Mouse (Mus musculus) kidney, adult 8-10 months (tissue): Measurements from ENCODE around the gene Il4i1.

ENCODE experiments used
- DNase-seq, 2 experiments: peaks; one replicate each; pipeline ENCODE4 v3.0.0; 2022

Il4i1 gene

DNA sequence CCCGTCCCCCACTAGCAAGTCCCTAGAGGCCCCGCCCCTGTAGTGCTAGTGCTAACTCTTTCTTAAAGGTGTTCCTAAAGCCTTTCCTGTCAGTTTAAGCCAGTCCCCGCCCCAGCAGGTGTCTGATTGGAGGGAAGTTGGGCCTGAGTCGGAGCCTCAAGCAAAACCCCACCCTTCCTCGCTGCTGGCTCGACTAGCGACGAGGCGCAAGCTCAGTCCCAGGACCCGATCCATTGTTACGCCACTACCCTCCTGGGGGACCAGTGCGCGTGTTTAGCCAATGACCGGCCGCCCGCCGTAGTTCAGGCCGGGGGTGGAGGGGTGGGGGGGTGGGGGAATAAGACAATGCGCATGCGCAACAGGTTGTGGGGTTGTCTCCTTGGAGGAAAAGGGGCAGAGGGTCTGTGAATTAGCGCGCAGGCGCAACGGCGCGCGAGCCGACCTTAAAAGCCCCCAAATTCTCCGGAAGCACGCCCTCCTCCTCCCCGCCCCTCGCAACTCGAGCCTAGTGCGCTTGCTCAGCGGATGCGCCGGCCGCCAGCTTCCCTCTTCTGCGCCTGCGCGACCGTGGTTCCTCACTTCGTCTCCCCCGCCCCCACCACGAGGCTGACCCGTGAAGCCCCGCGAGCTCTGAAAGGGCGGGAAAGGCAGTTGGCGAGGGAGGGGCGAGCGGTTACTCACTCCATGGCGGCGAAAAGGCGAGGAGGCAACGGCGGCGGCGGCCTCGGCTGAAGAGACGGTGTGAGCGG is at the start of gene Il4i1, which contains the start of gene Nup62:
TSS of gene Il4i1 (plus strand) at position 667 of the 749 bp plus-strand sequence.
TSS of gene Nup62 (plus strand) at position 368 of the 749 bp plus-strand sequence.
- peak; percentile 99 for DNase-seq

DNA sequence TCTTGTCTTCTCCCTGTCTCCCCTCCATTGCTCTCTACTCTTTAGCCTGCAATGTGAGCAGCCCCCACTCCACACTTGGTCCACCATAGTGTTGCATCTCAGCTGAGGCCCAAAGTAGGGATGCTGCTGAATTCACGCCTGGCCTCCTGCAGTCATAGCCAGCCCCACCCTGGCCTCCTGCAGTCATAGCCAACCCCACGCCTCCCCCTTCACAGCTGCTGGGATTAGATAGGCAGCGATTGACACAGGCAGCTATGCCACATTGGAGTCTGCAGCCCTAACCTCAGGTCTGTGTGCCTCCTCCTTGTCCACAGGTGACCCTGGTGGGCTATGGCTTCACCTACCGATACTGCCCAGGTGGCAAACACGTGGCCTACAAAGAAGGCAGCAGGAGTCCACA is 48.1 kb upstream of the Il4i1 start:
- no peak for DNase-seq

DNA sequence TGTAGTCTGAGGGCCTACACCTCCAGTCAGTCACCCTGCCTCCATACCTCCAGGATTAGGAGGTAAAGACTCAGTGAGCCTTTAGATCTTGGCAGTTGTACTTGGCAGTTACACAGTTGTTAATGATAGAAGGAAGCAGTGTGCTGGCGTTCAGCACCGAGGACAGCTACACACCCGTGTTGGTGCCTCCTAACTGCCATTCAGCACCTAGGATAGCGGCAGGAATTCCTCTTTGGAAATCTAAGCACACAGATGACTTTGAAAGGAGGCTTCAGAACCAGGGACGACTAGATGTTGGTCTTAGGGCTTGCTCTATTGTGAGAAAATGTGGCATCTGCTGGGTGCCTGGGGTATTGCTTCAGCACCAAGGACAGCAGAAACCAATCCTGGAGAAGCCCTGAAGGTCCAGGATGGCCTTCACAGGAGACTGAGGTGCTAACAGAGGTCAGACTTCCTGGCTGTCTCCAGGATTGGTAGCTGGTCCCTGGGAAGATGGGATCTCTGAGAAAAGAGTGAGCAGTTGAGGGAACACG is 46.1 kb upstream of the Il4i1 start:
- peak; percentile 50 to 78 for DNase-seq

DNA sequence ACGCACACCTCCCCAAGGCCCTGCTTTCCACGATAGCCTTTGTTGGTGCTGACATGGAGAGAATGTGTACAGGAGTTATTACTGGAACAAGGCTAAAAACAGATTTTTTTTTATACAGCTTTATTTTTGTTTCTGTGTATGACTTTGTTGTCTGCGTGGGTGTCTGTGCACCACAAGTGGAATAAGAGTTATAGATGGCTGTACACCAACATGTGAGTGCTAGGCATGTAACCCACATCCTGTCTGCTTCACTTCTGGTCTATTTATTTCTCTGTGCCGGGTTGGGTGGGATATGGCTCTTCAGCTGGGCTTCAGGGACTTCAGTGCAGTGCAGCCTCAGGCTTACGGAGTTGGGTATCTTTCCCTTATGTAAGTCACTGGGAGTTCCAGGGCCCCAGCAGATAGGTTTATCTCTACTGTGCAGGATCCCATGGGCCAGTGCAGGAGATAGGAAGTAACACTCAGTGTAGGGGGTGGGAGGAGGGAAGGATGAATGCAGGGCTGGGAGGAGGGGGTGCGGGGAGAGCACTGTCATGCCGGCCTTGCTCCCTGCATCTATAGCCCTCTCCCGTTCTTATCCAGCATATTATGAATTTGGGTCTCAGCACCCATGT is 43.5 kb upstream of the Il4i1 start:
- DNase-seq = no peak

DNA sequence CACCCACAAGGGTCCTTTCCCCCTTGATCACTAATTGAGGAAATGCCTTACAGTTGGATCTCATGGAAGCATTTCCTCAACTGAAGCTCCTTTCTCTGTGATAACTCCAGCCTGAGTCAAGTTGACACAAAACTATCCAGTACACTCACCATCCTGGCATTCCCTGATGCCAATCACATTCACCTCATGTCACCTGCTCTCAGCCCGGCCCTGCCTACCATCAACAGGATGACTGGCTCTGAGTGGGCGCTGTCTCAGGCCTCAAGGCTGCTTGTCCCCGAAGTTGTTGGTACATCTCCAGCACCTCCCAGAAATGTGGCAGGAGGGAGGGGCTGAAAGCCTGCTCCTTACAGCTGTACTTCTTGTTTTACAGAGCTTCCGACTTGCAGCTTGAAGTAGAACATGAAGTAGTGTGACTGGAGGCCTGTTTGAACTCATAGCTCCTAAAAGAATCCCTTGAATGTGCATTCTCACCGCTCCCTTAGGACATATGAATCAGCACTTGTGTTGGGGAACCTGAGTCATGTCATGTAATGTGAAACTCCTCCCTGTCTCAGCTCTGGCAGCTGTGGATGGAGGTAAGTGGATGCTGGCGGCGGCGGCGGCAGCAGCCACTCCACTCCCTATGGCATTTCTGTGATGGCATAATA is 39.2 kb upstream of the Il4i1 start:
- no peak for DNase-seq

DNA sequence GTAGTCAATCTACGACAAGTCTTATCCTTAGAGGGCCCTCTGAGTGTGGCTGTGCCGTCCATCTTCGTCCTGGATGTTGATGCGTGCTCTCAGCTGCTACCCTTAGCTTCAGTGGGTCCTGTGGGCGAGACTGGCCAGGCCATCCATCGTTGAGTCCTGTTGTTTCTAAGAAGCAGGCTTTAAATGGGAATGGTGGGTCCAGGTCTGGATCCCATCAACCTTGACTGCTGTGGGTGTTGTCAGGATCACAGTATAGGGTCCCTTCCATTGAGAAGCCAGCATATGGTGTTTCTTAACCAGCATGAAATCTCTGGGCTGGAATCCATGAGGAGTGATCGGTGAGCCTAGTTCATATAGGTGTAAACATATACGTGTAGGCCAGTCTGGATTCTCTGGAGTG is 36.1 kb upstream of the Il4i1 start:
- DNase-seq = no peak

DNA sequence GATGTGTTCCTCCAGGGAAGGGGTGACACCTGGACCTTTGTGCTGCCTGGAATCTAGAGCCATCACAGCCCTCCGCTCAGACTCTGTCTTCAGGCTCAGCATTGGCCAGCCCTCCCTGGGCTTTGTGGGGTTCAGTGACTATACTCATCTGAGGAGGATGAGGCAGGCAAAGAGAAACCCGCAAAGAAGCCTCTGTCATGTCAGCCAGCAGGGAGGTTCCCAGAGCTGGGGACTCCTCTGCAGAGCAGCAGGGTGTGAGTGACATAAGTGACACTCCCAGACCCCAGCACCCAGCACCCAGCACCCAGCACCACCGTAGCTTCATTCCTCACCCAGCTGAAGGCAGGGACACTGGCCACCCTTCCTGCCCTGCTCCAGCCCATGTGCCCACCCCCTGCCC is 26.7 kb upstream of the Il4i1 start:
- DNase-seq = no peak

DNA sequence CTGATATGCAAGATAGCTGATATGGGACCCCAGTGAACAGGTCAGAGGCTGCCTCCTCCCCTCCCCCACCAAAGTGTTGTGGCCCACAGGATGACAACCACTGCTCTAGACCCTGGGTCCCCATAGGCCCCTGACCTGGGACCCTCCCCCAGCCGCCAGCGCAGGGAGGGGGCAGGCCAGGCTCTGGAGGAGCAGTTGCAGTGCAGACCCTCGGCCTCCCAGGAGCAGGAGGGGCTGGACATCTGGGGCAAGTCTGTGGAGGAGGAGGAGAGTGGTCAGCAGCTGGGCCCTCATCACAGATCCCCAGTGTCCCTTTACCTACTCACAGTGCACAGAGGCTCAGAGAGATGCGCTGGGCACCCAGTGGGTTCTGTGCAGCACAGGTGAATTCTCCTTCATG is 26.1 kb upstream of the Il4i1 start:
- DNase-seq = no peak

DNA sequence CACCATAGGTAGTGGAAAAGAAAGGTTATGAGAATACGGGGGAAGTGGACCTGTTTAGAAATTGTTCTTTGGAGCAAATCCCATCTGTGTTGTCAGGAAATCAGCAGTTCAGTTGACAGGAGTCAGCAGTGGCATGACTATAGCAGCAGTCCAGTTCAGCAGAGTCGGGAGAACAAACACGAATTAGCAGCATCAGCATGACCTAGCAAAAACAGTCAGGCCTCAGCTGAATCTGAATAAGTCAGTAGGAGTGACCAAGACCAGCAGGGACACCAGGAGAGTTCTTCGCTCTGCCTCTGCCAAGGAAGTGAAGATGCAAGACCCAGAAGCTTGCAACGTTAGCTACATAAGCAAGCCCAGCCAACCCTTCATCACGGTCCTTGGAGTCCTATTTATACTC is 23.4 kb upstream of the Il4i1 start:
- no peak for DNase-seq

DNA sequence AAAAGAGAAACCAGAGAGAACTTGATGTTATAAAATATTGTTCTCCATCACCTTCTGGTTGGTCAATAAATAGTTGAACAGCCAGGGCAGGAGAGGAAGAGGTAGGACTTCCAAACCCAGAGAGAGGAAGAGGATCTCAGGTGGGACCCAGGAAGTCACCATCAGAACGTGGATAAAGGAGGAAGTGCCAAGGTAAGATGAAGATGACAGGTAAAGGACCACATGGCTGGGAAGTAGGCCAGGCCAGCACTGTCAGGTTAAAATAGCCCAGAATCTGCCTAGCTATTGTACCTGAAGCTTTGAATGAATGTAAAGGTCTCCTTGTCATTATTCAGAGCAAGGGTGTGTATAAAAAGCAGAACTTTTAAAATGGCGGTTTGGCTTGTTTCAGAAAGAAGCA is 7.3 kb upstream of the Il4i1 start:
- no peak for DNase-seq

DNA sequence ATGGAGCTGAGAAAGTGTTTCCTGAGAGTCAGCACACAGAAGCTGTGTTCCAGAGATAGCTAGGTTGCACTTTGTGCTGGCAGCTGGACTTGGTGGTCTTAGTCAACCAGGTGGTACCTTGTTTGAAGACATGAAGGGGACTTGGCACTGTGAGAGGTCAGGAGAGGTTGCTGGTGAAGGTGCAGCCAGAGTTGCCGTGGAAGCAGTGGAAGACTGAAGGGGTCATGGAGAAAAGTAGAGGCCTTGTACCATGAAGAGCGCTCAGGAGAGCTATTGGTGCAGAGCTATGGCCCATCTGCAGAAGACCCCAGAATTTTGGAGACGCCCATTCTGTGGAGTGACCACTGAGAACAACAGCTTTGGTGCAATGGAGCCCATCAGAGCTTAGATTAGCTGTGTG is 6.7 kb upstream of the Il4i1 start:
- DNase-seq = no peak

DNA sequence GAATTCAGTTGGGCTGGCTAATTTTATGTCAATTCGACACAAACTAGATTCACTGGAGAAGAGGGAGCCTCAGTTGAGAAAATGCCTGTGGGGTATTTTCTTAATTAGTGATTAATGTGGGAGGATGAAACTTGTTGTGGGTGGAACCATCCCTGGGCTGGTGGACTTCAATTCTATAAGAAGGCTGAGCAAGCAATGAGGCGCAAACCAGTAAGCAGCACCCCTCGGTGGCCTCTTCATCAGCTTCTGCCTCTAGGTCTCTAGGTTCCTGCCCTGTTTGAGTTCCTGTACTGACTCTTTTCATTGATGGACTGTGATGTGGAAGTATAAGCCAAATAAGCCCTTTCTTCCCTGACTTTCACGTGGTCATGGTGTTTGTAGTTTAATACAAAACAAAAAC is 5.8 kb upstream of the Il4i1 start:
- no peak for DNase-seq

DNA sequence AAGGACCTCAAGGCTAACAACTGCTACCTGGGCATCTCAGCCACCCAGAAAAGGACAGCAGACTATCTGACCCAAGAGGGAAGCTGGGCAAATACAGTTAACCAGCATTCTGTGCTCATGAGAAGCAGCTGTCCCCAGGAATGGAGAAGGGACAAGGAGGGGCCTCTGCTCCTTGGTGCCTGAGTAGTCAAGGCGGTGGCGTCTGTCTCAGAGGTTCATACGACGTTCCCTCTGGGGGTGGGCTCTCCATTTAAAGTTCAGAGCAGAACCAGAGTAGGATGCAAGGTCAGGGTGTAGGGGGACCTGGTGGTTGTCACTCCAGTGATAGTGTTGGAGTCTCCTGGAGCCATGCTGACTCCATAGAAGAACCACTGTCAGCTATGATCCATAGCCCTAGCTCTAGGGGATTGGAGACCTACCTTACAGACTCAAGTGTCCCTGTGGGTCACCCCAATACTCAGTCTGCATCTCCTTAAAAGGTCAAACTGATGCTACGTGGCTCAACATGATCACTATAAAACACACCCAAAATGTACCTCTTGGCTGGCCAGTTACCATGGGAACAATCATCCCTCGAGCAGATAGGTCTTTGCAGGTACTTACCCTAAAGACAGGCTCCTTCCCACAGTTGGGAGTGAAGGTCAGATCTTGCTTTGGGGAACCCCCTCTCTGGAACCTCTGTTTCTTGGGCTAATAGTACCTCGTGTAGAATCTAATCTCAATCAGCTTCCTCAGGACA is 5.2 kb upstream of the Il4i1 start:
- no peak for DNase-seq

DNA sequence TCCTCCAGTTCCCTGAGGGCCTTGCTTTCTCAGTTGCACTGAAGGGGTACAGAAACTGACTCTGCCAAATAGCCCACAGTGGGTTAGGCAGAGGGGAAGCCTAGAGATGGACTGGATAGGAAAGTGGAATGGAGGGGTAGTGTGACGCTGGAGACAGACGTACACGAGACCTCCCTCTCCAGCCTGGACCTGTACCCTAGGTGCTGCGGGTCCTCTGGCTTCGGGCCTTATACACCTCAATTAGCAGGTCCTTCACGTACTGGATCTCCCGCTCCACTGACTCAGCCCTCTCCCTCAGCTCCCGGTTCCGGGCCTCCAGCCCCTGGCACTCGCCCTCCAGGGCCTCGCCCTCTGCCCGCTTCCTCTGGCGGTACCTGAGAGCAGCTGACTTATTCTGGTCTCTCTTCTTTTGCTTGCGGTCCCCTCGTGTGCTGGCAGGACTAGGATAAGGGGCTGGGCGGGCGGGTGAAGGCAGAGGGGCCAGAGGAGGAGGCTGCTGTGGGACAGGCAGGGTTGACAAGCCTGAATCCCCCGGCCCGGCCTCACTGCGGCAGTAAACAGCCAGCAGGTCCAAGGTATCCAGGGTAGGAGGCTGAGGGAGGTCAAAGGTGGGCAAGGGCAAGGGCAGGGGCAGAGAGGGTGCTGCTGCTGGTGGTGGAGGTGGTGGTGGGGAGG is 3.4 kb upstream of the Il4i1 start:
- no peak for DNase-seq

DNA sequence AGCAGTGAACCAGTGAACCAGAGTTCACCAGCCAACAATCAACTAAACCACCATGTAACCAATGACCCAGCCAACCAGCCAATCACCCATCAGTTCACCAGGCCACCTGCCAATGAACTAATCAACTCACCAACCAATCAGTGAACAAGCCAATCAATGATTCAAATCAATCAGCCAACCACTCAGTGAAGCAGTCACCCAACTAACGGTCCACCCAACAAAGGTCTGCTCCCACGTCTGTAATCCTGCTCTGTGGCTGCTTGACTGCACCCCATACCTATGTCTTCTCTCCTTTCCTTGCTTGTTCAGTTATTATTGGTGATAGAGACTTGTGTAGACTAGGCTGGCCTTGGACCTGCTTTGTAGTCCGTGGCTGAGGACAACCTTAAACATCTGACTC is 2.2 kb upstream of the Il4i1 start:
- DNase-seq = no peak

DNA sequence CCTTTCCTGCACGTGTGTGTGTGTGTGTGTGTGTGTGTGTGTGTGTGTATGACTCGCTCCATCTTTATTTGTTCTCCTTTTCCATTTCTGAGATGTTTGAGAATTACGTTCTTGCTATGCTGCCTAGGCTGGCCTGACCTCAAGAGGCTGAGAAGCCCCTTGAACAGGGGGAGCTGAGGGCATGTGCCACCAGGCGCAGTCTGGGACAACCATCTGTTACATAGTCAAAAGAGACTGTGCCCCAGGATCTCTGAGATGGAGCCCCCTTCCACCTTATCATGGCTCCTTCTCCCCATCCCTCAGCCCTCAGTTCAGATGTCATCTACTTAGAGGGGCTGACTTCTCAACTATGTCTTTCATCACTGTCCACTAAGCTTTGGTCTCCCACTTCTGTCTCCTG is 1.8 kb upstream of the Il4i1 start:
- DNase-seq = no peak

DNA sequence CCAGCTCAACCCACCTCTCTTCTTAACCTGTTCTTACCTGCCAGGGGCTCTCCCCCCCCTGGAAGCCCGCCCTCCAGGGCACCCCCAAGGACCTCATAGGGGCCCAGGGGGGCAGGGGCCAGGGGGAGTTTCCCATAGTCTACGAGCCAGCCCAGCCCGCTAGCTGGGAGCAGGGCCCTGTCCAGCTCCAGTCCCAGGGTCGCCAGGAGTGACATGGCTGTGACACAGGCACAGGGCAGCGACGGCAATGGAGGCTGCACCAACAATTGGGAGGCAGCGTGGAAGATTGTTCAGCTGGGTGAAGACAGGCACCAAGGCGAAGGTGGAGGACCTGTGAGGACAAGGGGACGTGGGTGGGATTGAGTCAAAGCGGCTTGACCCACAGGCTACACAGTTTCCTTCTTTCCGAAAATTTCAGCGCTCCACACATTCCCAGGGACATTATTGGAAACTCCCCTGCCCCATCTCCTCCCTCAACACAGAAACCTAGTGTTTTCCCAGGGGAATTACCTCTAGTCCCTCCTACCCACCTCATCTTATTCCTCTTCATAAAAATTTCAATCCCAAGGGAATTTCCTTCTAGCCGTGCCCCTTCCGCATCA is 1.1 kb upstream of the Il4i1 start:
- peak in 1 of 2 experiments; percentile 18 for DNase-seq

DNA sequence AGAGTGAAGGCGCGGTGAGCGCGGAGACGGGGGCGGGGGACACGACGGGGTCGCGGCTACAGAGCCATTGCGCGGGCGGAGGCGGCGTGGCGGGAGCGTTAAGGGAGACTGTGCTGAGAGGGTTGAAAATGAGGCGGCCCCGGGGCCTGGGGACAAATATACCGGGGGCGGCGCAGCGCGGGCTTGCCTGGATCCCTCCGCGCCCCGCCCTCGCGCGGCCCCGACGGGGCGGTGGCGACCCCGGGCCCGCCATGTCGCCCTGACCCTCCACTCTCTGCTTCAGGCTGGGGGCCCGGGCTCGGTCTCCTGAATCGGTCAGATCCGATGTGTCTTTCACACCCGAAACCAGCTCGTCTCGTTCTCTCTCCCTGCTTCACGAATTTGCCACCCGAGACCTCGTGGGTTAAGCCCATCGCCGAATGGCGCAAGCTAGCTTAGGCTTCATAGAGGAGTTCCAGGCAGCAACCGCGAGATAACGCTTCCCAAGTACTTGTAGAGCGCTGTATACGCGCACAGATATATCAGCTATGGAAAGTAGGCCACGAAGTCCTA is 359 bp downstream of the Il4i1 start, which contains the start of gene Atf5:
TSS of gene Atf5 (minus strand) at position 189 of the 552 bp plus-strand sequence.
- peak in 1 of 2 experiments; percentile 50 for DNase-seq

DNA sequence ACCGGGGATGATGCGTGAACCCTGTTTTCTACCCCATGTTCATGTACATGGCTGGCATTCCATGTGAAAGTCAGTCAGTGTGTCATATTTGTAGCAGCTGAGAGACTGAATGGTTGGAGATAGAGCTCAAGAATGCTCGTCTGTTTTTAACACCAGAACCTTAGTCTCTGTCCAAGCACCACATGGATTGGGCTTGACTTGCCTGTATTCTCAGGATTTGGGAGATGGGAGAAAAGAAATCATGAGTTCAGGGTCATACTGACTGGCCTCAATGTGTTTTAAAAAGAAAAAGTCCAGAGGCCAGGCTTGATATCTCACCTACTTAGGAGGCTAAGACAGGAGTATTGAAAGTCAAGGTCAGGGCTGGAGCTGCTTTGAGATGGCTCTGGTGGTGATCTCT is 1.3 kb downstream of the Il4i1 start:
- no peak for DNase-seq

DNA sequence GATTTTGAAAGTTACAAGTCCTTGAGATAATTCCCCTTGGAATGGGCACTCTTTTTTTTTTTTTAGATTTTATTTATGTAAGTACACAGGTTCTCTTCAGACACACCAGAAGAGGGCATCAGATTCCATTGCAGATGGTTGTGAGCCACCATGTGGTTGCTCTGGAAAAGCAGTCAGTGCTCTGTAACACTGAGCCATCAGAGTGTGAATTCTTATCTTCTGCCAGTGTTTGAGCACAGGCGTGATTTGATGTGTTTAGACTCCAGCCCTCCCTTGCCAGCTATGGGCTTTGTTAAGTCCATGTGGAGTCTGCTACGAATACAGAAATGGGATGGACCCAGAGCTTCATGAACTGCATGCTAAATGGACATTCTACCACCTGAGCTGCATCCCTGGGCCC is 2.0 kb downstream of the Il4i1 start:
- DNase-seq = peak in 1 of 2 experiments; percentile 0

DNA sequence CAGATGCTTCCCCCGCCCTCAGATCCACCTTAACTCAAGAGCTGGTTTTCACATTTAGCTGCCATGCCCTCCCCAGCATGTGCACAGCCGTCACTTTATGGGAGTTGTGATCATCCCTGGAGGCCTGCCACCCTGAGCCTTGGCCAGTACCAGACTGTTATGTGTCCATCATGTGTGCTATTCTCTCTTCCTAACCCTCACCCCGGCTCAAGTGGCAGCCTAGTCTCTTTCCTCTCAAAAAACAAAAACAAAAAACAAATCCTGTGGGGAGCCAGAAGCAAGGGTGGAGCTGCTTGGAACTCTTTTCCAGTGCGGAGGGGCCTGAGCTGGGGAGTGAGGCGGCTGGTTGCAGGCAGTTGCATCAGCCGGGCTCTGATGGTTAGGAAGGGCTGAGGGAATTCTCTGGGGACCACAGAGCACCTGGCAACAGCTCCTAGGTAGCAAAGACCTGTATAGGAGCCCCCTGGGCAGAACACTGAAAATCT is 2.6 kb downstream of the Il4i1 start:
- DNase-seq = peak in 1 of 2 experiments; percentile 9

DNA sequence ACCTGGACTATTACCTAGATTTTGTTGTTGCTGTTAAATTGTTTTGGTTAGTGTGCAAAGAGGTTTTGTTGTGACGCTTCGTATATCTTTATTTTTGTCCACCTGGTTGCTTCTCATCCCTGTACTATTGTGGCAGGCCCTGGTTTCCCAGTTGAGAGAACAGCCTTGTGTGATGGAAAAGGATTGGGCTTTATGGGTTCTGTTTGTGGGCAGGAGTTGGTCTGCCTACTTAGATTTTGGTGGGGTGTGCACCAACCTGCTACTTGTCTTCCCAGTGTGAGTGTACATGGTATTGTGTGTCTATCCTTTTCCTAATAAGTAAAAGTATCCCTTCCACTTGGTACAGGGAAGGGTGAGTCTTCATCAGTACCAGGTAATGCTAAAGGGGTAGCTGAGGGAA is 3.2 kb downstream of the Il4i1 start:
- peak in 1 of 2 experiments; percentile 0 for DNase-seq
